Mouse (Mus musculus) heart, postnatal 36 days (tissue): ENCODE measurements around the gene Psd. TPM values are rescaled to one million over a fixed set of nuclear protein-coding genes. Genes with fewer than 3 reads are reported as not detected.

Experiments used
- DNase-seq, 2 experiments: peaks; one replicate each; pipeline ENCODE4 v3.0.0; 2021 to 2022
- intact Hi-C: fragments of 180-260 bp; cut with DNase I; formaldehyde crosslinking; loops from one replicate; pipeline ENCODE4 v1.15.1; 2025
- microRNA-seq, 2 experiments: library from miRNA; unstranded; fragments of <30 nt; microRNA quantifications; one replicate each; pipeline ENCODE4 v1.2.0; 2021; ENCODE audit warnings: borderline number of aligned reads in 2 of 2
- total RNA-seq, 2 experiments: library from RNA; stranded (reverse); gene quantifications; 2 replicates each; pipeline ENCODE4 v1.2.3; 2021

The Psd gene
- total RNA-seq, 2 experiments from 2014 or later: 0.57 to 1.3 TPM

DNA sequence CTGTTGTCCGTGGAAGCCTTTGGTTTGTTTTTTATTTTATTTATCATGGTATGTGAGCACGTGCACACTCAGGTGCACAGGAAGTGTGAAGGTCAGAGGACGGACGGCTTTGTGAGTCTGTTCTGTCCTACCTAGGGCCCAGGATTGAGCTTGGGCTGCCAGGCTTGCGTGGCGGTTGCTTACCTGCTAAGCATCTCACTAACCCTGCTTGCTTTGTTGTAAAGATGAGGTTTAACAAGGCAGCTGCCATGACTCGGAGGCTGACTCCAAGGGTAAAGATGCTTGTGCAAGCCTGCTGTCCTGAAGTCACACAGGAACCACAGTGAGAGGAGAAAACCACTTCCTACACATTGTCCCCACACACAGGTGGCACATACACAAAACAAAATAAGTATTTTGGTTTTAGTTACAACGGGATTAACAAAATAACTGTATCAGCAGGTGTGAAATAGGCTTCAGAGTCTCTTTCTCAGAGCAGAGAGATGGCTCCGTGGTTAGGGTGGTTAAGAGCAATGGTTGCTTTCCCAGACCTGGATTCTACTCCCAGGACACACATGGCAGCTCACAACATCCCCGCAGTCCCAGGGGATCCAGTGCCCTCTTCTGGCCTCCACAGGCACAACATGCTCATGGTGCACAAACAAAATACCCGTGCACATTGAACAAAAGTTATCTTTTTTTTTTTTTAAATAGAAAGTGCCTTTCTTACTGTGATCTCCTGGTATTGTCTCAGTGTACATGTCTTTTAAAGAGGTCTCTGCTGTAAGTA is 44.7 kb downstream of the Psd start:
- no peak for DNase-seq
- intact Hi-C loops: no loop called here

DNA sequence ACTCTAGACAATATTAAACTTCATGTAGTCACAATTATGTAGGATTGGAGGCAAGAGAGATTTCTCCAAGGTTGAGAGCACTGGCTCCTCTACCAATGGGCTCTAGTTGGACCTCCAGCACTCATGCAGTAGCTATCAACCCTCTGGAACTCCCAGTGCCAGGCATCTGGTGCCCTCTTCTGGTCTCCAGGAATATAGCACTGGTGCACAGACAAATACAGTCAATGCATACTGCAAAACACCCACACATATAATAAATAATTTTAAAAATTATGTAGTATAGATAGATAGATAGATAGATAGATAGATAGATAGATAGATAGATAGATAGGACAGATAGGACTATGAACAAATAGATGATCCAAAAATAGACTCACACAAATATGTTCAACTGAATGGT is 51.6 kb downstream of the Psd start:
- peak in 1 of 2 experiments; percentile 11 for DNase-seq
- intact Hi-C loops: no loop called here

DNA sequence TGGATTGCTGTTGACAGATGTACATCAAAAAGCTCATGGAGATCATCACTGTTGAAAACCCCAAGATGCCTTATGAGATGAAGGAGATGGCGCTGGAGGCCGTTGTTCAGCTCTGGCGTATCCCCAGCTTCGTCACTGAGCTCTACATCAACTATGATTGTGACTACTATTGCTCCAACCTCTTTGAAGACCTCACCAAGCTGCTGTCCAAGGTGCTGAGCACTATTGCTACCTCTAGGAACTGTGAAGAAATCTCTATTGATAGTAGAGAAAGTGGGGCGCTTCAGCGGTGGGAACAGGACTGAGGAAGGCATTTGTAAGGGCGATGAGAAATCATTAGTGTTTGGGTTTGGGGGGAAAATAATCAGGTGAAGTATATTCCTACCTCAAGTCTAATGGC is 62.2 kb downstream of the Psd start:
- DNase-seq: no peak
- intact Hi-C loops: no loop called here

Small RNA genes within 50 kb of the gene (microRNA-seq; reads per million reads assigned to microRNA genes)
- gene Mir146b: 0 reads per million in 2 experiments

Other genes with a start within 250 kb of the Psd start
- gene Elovl3, start 195.3 kb downstream of the Psd start, total RNA-seq: under 1 TPM in 1 of 2 experiments, not detected in 1; 0.69 TPM
- under 1 TPM; 0.58 to 0.62 TPM for gene Pitx3, start 178.8 kb downstream of the Psd start, total RNA-seq
- gene Gbf1, start 174.6 kb downstream of the Psd start, total RNA-seq: 10 to 100 TPM; 43.2 to 50.4 TPM
- gene Nfkb2, start 22.8 kb downstream of the Psd start, total RNA-seq: 10 to 100 TPM; 16.6 to 22.8 TPM
- gene Fbxl15, start 1.0 kb upstream of the Psd start, total RNA-seq: 1 to 10 TPM; 4.2 to 4.4 TPM
- gene Cuedc2, start 11.5 kb upstream of the Psd start, total RNA-seq: 10 to 100 TPM; 87.2 to 94.6 TPM
- gene Mfsd13a, start 14.0 kb upstream of the Psd start, total RNA-seq: 1 to 10 TPM; 2.4 to 2.5 TPM
- under 1 TPM; 0.33 to 0.50 TPM for gene 2310034G01Rik, start 23.1 kb upstream of the Psd start, total RNA-seq
- gene Actr1a, start 68.6 kb upstream of the Psd start, total RNA-seq: 10 to 100 TPM; 88.4 to 97.0 TPM
- 10 to 100 TPM; 10.8 to 12.7 TPM for gene Sufu, start 69.7 kb upstream of the Psd start, total RNA-seq
- 10 to 100 TPM; 38.7 to 40.0 TPM for gene Trim8, start 174.5 kb upstream of the Psd start, total RNA-seq
- 10 to 100 TPM; 38.5 to 40.4 TPM for gene Arl3, start 246.0 kb upstream of the Psd start, total RNA-seq
- 1 to 10 TPM; 3.1 to 3.5 TPM for gene Sfxn2, start 246.2 kb upstream of the Psd start, total RNA-seq